ENCODE assay signal across 28 mouse cellular contexts in the genomic region with DNA sequence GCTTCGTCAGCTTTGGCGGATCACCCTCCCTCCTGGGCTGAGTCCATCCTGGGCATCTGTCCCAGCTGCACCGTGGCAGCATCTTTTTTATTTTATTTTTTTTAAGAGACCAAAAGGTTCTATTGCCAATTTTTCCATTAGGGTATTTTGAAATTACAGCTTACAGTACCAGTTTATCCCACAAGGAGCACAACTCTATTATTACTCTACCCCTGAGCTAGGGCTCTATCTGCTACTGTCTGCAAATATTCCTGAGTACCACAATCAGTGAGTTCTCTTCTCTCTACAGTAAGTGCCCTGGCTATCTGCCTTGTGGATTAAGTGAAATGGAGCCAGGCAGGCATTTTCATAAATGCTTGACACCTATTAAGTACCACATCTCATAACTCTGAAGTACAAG. TPM values are rescaled to one million over a fixed set of nuclear protein-coding genes. Genes with fewer than 3 reads are reported as not detected.
DNase-seq lines count a peak whose midpoint lies in the region; ATAC-seq and TF ChIP-seq lines count a peak whose summit lies in the region.
"Had no signal": no experiment of that assay in that cellular context is flagged by ENCODE, and none has a peak within 500 bp of the region (broad histone marks: within the 10 kb centered on the region; RNA-seq: fewer than 3 reads in every experiment).

No protein-coding gene starts in this region.

- DNase-seq in CD4-positive, CD25-positive, alpha-beta regulatory T cell, adult 2 months (ENCODE audit: low read depth, low spot score), result peak; percentile 20
- DNase-seq in heart, adult 2 months, result no peak
- no peak for DNase-seq in heart, postnatal 36 days
- peak; percentile 3 for DNase-seq in CH12.LX (ENCODE audit: extremely low read depth)
- no peak for DNase-seq in embryo, embryonic 9.5 days (ENCODE audit: extremely low spot score)
- no peak for DNase-seq in adrenal gland, postnatal 4 days (ENCODE audit: low spot score in 2 of 2)
- DNase-seq: adrenal gland, postnatal 10 days; cerebellum, adult 8-10 months; kidney, adult 8-10 months; kidney, postnatal 14 days; left cerebral cortex, postnatal 4 days; liver; right cerebral cortex, postnatal 14 days; thymus, postnatal 14 days had no signal

- dilution Hi-C loops in CH12.LX (cut with MboI; ENCODE audit: extremely low pct_ligation_motif_present, extremely low pct_unique_long_range_greater_than_20kb, low sequenced_read_pairs), result no loop called here

- in situ Hi-C loops in CH12.LX (cut with MboI; ENCODE audit: low pct_ligation_motif_present, low pct_unique_long_range_greater_than_20kb, low sequenced_read_pairs), result no loop called here

- H3K36me3 ChIP-seq in heart, adult 2 months (ENCODE audit: control insufficient read depth, insufficient read depth, low read length), result no peaks in the 10 kb centered on the region
- H3K36me3 ChIP-seq in CH12.LX (replicated peaks in 1 of 2; ENCODE audit: control insufficient read depth in 1 of 2, insufficient read depth in 1 of 2, low read length in 1 of 2) (peaks cover 19 to 27% of the 10 kb centered on the region in 2 experiments), macrophage (ENCODE audit: inconsistent target) (peaks cover 27% of the 10 kb centered on the region)

- H3K9ac ChIP-seq in heart, adult 2 months (ENCODE audit: low read depth, low read length), result no peak overlapping the region
- peak overlapping the region; percentile 14; the same call in 1 of the 2 replicates for H3K9ac ChIP-seq in CH12.LX (ENCODE audit: insufficient read depth, low read depth)
- H3K9ac ChIP-seq: embryonic facial prominence, embryonic 12.5 days; heart, embryonic 15.5 days; midbrain, embryonic 15.5 days had no signal

- H3K4me2 ChIP-seq in CH12.LX (ENCODE audit: insufficient read depth, low read depth, poor library complexity, severe bottlenecking), result peak overlapping the region; percentile 35
- H3K4me2 ChIP-seq: embryonic facial prominence, embryonic 12.5 days; heart, embryonic 15.5 days; midbrain, embryonic 15.5 days had no signal

- TF ChIP-seq EP300 in heart, adult 2 months (IDR thresholded peaks at IDR 0.05; ENCODE audit: insufficient read depth, low read depth, low read length), result no peak
- peak; percentile 4; the same call in 1 of the 2 replicates for TF ChIP-seq EP300 in CH12.LX (IDR thresholded peaks at IDR 0.05; ENCODE audit: low read length)

- peaks cover 3% of the 10 kb centered on the region for H3K4me1 ChIP-seq in heart, adult 2 months (ENCODE audit: control insufficient read depth, insufficient read depth, low read length)
- peaks cover 9 to 33% of the 10 kb centered on the region in 2 experiments; a peak in 3 of 4 replicates for H3K4me1 ChIP-seq in CH12.LX (ENCODE audit: control insufficient read depth in 1 of 2, insufficient read depth in 2 of 2)

- H3K79me2 ChIP-seq in heart, adult 2 months (replicated peaks; ENCODE audit: control insufficient read depth, insufficient read depth, low read length), result no peaks in the 10 kb centered on the region
- H3K79me2 ChIP-seq in CH12.LX (replicated peaks; ENCODE audit: control insufficient read depth, extremely low read depth, insufficient read depth, poor library complexity, severe bottlenecking) (no peaks in the 10 kb centered on the region), macrophage (ENCODE audit: inconsistent target) (no peaks in the 10 kb centered on the region)

- no peaks in the 10 kb centered on the region for H3K27me3 ChIP-seq in heart, adult 2 months (ENCODE audit: control insufficient read depth, insufficient read depth, low read length)
- peaks cover 17% of the 10 kb centered on the region for H3K27me3 ChIP-seq in CH12.LX (replicated peaks)
- H3K27me3 ChIP-seq: embryonic facial prominence, embryonic 12.5 days; heart, embryonic 15.5 days; midbrain, embryonic 15.5 days had no signal

- peak overlapping the region; percentile 28 for H3K27ac ChIP-seq in heart, adult 2 months
- peak overlapping the region; percentile 26 for H3K27ac ChIP-seq in CH12.LX (ENCODE audit: insufficient read depth, low read depth)
- H3K27ac ChIP-seq in macrophage, result peak overlapping the region; percentile 51
- H3K27ac ChIP-seq: embryonic facial prominence, embryonic 12.5 days; heart, embryonic 15.5 days; left cerebral cortex, adult 2 months; midbrain, embryonic 15.5 days had no signal

- ATAC-seq in CD4-positive, CD25-positive, alpha-beta regulatory T cell, adult 4 months, result no peak
- ATAC-seq: forebrain, embryonic 14.5 days; lung, postnatal 0 days; midbrain, embryonic 15.5 days had no signal

- 19% methylated on average over 3 of the region's 3 CpGs for WGBS in heart, adult 2 months
- 49% methylated on average over 3 of the region's 3 CpGs for WGBS in macrophage (ENCODE audit: missing documents)

- TF ChIP-seq CTCF in heart, adult 2 months (IDR thresholded peaks at IDR 0.05), result peak; percentile 12; the same call in 1 of the 2 replicates
- no peak for TF ChIP-seq CTCF in CH12.LX (conservative IDR thresholded peaks at IDR 0.05 in 1 of 2, IDR thresholded peaks at IDR 0.05 in 1 of 2; ENCODE audit: low read depth in 2 of 2, low read length in 2 of 2)

- TF ChIP-seq POLR2A in heart, adult 2 months (IDR thresholded peaks at IDR 0.05; ENCODE audit: insufficient read depth, low read depth, low read length), result no peak
- TF ChIP-seq POLR2A in CH12.LX (IDR thresholded peaks at IDR 0.05; ENCODE audit: low read depth, low read length), result no peak

- TF ChIP-seq RAD21 in CH12.LX (IDR thresholded peaks at IDR 0.05; ENCODE audit: low read depth, low read length), result no peak; the same call in 1 of the 2 replicates

- no peaks in the 10 kb centered on the region for H3K9me3 ChIP-seq in CH12.LX (replicated peaks; ENCODE audit: low read length)
- H3K9me3 ChIP-seq: embryonic facial prominence, embryonic 12.5 days; heart, embryonic 15.5 days; midbrain, embryonic 15.5 days had no signal

- intact Hi-C loops in heart, adult 2 months (cut with DNase I), result no loop called here
- intact Hi-C loops in heart, postnatal 36 days (cut with DNase I), result no loop called here

- no peak overlapping the region for H3K4me3 ChIP-seq in heart, adult 2 months
- H3K4me3 ChIP-seq in CH12.LX (replicated peaks in 1 of 3; ENCODE audit: low read depth in 2 of 3, low read length in 2 of 3, poor library complexity in 1 of 3), result no peak overlapping the region
- no peak overlapping the region for H3K4me3 ChIP-seq in macrophage (ENCODE audit: inconsistent target)
- H3K4me3 ChIP-seq: embryonic facial prominence, embryonic 12.5 days; heart, embryonic 15.5 days; left cerebral cortex, adult 2 months; midbrain, embryonic 15.5 days had no signal

RNA-seq across cellular contexts. Expression of gene Ift172, which starts 2.3 kb away (rescaled TPM):
- 1 to 10 TPM; 4.8 to 10.0 TPM for polyA plus RNA-seq in CD4-positive, CD25-positive, alpha-beta regulatory T cell, adult 4 months (2017; shearing (Covaris generic))
- total RNA-seq in heart, adult 2 months (2021), result 10 to 100 TPM; 37.2 to 42.9 TPM
- polyA plus RNA-seq in heart, adult 2 months (2012; rRNA removed), result 28.0 and 30.2 TPM in 2 replicates
- total RNA-seq in heart, postnatal 36 days (2021), result 10 to 100 TPM; 36.8 to 43.6 TPM
- total RNA-seq in CH12.LX (2012; rRNA removed) (11.1 and 21.5 TPM in 2 replicates), CH12.LX (2014; rRNA removed) (4.3 and 6.1 TPM in 2 replicates)
- polyA plus RNA-seq in CH12.LX (2012; ENCODE audit: insufficient read length, low read depth) (8.5 and 9.2 TPM in 2 replicates), macrophage (2018) (11.8 to 19.6 TPM (median 13.6 TPM) in 3 replicates)
- total RNA-seq in macrophage (2018; cell fraction: chromatin; rRNA removed), result 100 to 1,000 TPM in 12 of 26 experiments, 10 to 100 TPM in 14; 12.0 to 178 (median 97.2) TPM
- total RNA-seq in macrophage (2018; cell fraction: cytosol; rRNA removed), result 10 to 100 TPM; 13.8 to 27.7 (median 18.8) TPM
- 10 to 100 TPM in 25 of 26 experiments, 1 to 10 TPM in 1; 8.3 to 71.9 (median 37.6) TPM for total RNA-seq in macrophage (2018; cell fraction: nucleus; rRNA removed)
- total RNA-seq in adrenal gland, postnatal 4 days (2021), result 10 to 100 TPM; 40.8 to 44.9 TPM

RNA-seq across cellular contexts. Expression of gene Fndc4, which starts 7.2 kb away (rescaled TPM):
- not detected for polyA plus RNA-seq in CD4-positive, CD25-positive, alpha-beta regulatory T cell, adult 4 months (2017; shearing (Covaris generic))
- total RNA-seq in heart, adult 2 months (2021), result 1 to 10 TPM; 2.7 to 3.8 TPM
- polyA plus RNA-seq in heart, adult 2 months (2012; rRNA removed), result 7.3 and 9.5 TPM in 2 replicates
- total RNA-seq in heart, postnatal 36 days (2021), result 1 to 10 TPM; 1.6 to 3.7 TPM
- total RNA-seq in CH12.LX (2012; rRNA removed), result 0.13 and 0.34 TPM in 2 replicates
- total RNA-seq in CH12.LX (2014; rRNA removed), result not detected in 2 replicates
- polyA plus RNA-seq in CH12.LX (2012; ENCODE audit: insufficient read length, low read depth), result not detected in 2 replicates
- 1 to 10 TPM in 1 of 26 experiments, not detected in 25; 1.1 TPM for total RNA-seq in macrophage (2018; cell fraction: chromatin; rRNA removed)
- total RNA-seq in macrophage (2018; cell fraction: cytosol; rRNA removed), result not detected
- not detected for total RNA-seq in macrophage (2018; cell fraction: nucleus; rRNA removed)
- not detected in 3 replicates for polyA plus RNA-seq in macrophage (2018)
- 10 to 100 TPM; 12.8 to 18.3 TPM for total RNA-seq in adrenal gland, postnatal 4 days (2021)
- total RNA-seq: common myeloid progenitor, adult 5-6 weeks; megakaryocyte progenitor cell, adult 5-6 weeks; neutrophil, adult 5-6 weeks had no signal

RNA-seq across cellular contexts. Expression of gene Gckr, which starts 8.6 kb away (rescaled TPM):
- polyA plus RNA-seq in CD4-positive, CD25-positive, alpha-beta regulatory T cell, adult 4 months (2017; shearing (Covaris generic)), result not detected
- total RNA-seq in heart, adult 2 months (2021), result not detected
- 0.32 TPM in 1 of 2 replicates, not detected in the other for polyA plus RNA-seq in heart, adult 2 months (2012; rRNA removed)
- not detected for total RNA-seq in heart, postnatal 36 days (2021)
- 0.08 TPM in 1 of 2 replicates, not detected in the other for total RNA-seq in CH12.LX (2012; rRNA removed)
- not detected in 2 replicates for total RNA-seq in CH12.LX (2014; rRNA removed)
- not detected in 2 replicates for polyA plus RNA-seq in CH12.LX (2012; ENCODE audit: insufficient read length, low read depth)
- under 1 TPM in 2 of 26 experiments, not detected in 24; 0.22 to 0.75 TPM for total RNA-seq in macrophage (2018; cell fraction: chromatin; rRNA removed)
- total RNA-seq in macrophage (2018; cell fraction: cytosol; rRNA removed), result not detected
- total RNA-seq in macrophage (2018; cell fraction: nucleus; rRNA removed), result not detected
- not detected in 3 replicates for polyA plus RNA-seq in macrophage (2018)
- total RNA-seq in adrenal gland, postnatal 4 days (2021), result 10 to 100 TPM in 1 of 2 experiments, under 1 TPM in 1; 0.39 to 17.9 TPM
- total RNA-seq: common myeloid progenitor, adult 5-6 weeks; heart, adult 18-20 months; left cerebral cortex, adult 2 months; megakaryocyte progenitor cell, adult 5-6 weeks; neutrophil, adult 5-6 weeks had no signal
- polyA plus RNA-seq: forebrain, embryonic 14.5 days had no signal

RNA-seq across cellular contexts. Expression of gene Krtcap3, which starts 37.2 kb away (rescaled TPM):
- polyA plus RNA-seq in CD4-positive, CD25-positive, alpha-beta regulatory T cell, adult 4 months (2017; shearing (Covaris generic)), result 10 to 100 TPM; 28.0 to 30.7 TPM
- total RNA-seq in heart, adult 2 months (2021), result 1 to 10 TPM; 1.2 to 1.5 TPM
- polyA plus RNA-seq in heart, adult 2 months (2012; rRNA removed), result 6.4 and 7.2 TPM in 2 replicates
- total RNA-seq in heart, postnatal 36 days (2021), result 1 to 10 TPM; 1.7 to 2.7 TPM
- total RNA-seq in CH12.LX (2012; rRNA removed) (13.9 and 14.1 TPM in 2 replicates), CH12.LX (2014; rRNA removed) (9.8 and 10.0 TPM in 2 replicates)
- polyA plus RNA-seq in CH12.LX (2012; ENCODE audit: insufficient read length, low read depth) (8.6 and 11.3 TPM in 2 replicates), macrophage (2018) (0.37 to 2.5 TPM (median 0.63 TPM) in 3 replicates)
- 10 to 100 TPM in 24 of 26 experiments, 1 to 10 TPM in 2; 5.3 to 51.6 (median 23.7) TPM for total RNA-seq in macrophage (2018; cell fraction: chromatin; rRNA removed)
- total RNA-seq in macrophage (2018; cell fraction: cytosol; rRNA removed), result 1 to 10 TPM in 3 of 26 experiments, under 1 TPM in 12, not detected in 11; 0.22 to 1.6 (median 0.56) TPM
- total RNA-seq in macrophage (2018; cell fraction: nucleus; rRNA removed), result 10 to 100 TPM in 14 of 26 experiments, 1 to 10 TPM in 12; 5.4 to 23.5 (median 10.2) TPM
- 1 to 10 TPM; 5.7 to 9.1 TPM for total RNA-seq in adrenal gland, postnatal 4 days (2021)

RNA-seq across cellular contexts. Expression of gene Gm9970, which starts 47.6 kb away (rescaled TPM):
- polyA plus RNA-seq in CD4-positive, CD25-positive, alpha-beta regulatory T cell, adult 4 months (2017; shearing (Covaris generic)), result not detected
- total RNA-seq in heart, adult 2 months (2021), result not detected
- 0.31 TPM in 1 of 2 replicates, not detected in the other for polyA plus RNA-seq in heart, adult 2 months (2012; rRNA removed)
- total RNA-seq in heart, postnatal 36 days (2021), result not detected
- total RNA-seq in CH12.LX (2012; rRNA removed) (not detected in 2 replicates), CH12.LX (2014; rRNA removed) (not detected in 2 replicates)
- polyA plus RNA-seq in CH12.LX (2012; ENCODE audit: insufficient read length, low read depth) (not detected in 2 replicates), macrophage (2018) (not detected in 3 replicates)
- 1 to 10 TPM in 1 of 26 experiments, not detected in 25; 2.0 TPM for total RNA-seq in macrophage (2018; cell fraction: chromatin; rRNA removed)
- under 1 TPM in 3 of 26 experiments, not detected in 23; 0.39 to 0.42 (median 0.39) TPM for total RNA-seq in macrophage (2018; cell fraction: cytosol; rRNA removed)
- total RNA-seq in macrophage (2018; cell fraction: nucleus; rRNA removed), result 1 to 10 TPM in 2 of 26 experiments, not detected in 24; 1.3 to 1.8 TPM
- 1 to 10 TPM in 1 of 2 experiments, under 1 TPM in 1; 0.98 to 1.0 TPM for total RNA-seq in adrenal gland, postnatal 4 days (2021)
- total RNA-seq: common myeloid progenitor, adult 5-6 weeks; heart, adult 18-20 months; hematopoietic stem cell, adult 5-6 weeks; left cerebral cortex, adult 2 months; left cerebral cortex, postnatal 4 days; neutrophil, adult 5-6 weeks had no signal
- polyA plus RNA-seq: liver, embryonic 16.5 days had no signal

Comparison
In these comparisons a context has a peak if more than half of its experiments do, and no peak if none do; other contexts are left out.
1. DNase-seq: peak in CD4-positive, CD25-positive, alpha-beta regulatory T cell, adult 2 months (single experiment) and CH12.LX (single experiment); none in heart, adult 2 months (0 of 2), heart, postnatal 36 days (0 of 2), embryo, embryonic 9.5 days (single experiment) and adrenal gland, postnatal 4 days (0 of 2).
2. Peak in every context shown above with its lines, with median percentiles within 50 percentile points of each other: H3K27ac ChIP-seq.